Mouse (Mus musculus): ENCODE measurements around the gene Dusp1.

- TF ChIP-seq EP300 (IDR thresholded peaks at IDR 0.05; ENCODE audit: low read depth), result no peak
- no peak for TF ChIP-seq CTCF (IDR thresholded peaks at IDR 0.05; ENCODE audit: low read depth)
Observed at GRCm38 (mm10) chr17:26458049-26458448, 103.9 kb downstream of the Dusp1 start.
